Mouse (Mus musculus) left cerebral cortex, postnatal 14 days (tissue): ENCODE measurements around the gene Cdhr5. TPM values are rescaled to one million over a fixed set of nuclear protein-coding genes. Genes with fewer than 3 reads are reported as not detected.

ENCODE experiments used
- DNase-seq, 2 experiments: peaks; one replicate each; pipeline ENCODE4 v3.0.0; 2021 to 2022; ENCODE audit warnings: low spot score in 2 of 2, mixed read lengths in 1 of 2
- intact Hi-C: fragments of 180-260 bp; cut with DNase I; formaldehyde crosslinking; loops from one replicate; pipeline ENCODE4 v1.15.1; 2025
- microRNA-seq, 2 experiments: library from miRNA; unstranded; fragments of <30 nt; microRNA quantifications; one replicate each; pipeline ENCODE4 v1.2.0; 2022
- total RNA-seq, 2 experiments: library from RNA; stranded (reverse); gene quantifications; 2 replicates each; pipeline ENCODE4 v1.2.3; 2021

The Cdhr5 gene
- total RNA-seq, 2 experiments from 2014 or later = not detected

DNA sequence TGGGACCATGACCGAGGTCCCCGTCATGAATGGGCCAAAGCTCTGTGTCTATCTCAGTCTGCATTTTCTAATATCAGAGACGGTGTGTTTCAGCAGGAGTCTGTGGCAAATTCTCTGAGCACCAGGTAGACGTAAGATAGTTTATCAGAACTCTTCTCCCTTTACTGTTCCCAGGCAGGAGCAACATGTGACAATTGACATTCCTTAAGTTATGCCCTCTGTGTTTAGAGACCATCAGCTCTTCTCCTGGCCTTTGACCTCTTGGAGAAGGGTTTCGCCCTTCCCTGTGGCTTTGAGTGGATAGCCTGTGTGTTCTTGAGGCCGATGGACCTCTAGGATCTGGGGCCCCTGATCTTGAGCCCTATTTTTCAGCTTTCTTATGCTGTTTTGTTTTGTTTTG is 46.9 kb downstream of the Cdhr5 start:
- intact Hi-C loops = loop anchor here (2.0 kb wide), 1 partner anchor 133 kb away; no protein-coding TSS in a partner anchor
- DNase-seq = no peak

DNA sequence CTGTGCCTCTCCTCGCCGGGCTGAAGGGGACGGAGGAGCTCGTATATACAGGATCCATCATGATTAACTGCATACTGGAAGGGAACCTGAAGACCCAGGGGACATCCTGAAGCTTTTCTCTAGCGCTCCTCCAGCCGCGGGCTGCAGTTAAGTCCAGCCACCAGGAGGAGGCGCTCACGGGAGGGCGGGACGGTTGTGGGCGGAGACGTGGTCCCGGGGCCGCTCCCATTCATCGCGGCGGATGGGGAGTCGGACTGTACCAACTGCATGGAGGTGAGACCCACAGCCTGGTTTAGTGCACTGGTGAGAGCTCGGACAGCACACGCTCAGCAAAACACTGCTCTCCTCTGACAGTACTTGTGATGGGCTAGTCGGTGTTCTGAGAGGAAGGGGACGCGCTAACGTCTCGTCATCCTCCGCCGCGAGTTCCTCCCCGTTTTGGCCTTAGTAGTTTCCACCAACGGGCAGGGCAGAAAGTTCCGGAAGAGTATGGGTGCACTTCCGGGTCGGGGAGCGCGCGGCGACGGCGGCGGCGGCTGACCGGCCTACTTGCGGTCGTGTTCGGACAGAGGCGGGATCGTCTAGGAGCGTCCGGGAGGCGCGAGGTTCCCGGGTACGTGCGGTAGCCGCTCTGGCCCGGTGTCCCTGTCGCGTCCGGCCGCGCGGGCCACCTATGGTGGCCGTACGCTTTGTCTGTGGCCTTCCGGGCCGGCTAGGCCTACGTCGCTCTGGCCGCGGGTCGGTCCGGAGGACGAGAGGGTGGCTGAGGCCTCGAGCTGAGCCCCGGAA is 48.1 kb downstream of the Cdhr5 start, which contains the start of gene Phrf1:
Phrf1 (plus strand) TSS at position 506 of the 789 bp plus-strand sequence.
- DNase-seq = peak; percentile 91 to 94
- intact Hi-C loops = loop anchor here (2.0 kb wide), 1 partner anchor 134 kb away; no protein-coding TSS in a partner anchor

DNA sequence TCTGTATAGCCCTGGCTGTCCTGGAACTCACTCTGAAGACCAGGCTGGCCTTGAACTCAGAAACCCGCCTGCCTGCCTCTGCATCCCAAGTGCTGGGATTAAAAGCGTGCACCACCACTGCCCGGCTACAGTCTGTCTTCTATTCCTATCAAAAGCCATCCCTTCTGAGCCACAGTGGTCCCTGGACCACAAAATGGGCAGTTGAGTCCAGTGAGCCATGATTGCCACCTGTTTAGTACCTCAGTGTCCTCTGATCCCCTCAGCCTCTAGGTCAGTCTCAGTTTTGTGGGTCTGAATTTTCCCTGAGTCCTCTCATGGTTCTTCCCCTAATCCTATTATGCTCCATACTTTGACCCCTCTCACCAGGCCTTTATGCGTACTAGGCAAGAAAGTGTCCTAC is 48.8 kb downstream of the Cdhr5 start:
- DNase-seq = no peak
- intact Hi-C loops = loop anchor here (2.0 kb wide), 1 partner anchor 135 kb away; no protein-coding TSS in a partner anchor

DNA sequence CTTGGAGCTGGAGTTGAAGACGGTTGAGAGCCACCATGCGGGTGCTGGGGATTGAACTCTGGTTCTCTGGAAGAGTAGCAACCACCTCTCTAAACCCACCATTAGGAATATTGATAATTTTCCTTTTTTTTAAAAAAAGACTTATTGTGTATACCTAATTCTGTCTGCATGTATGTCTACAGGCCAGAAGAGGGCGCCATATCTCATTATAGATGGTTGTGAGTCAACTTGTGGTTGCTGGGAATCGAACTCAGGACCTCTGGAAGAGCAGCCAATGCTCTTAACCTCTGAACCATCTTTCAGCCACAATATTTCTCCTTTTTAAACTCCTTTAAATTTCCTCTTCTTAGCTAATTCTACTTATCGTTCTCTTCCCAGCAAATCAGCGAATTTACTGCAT is 50.1 kb downstream of the Cdhr5 start:
- DNase-seq = no peak
- intact Hi-C loops = no loop called here

DNA sequence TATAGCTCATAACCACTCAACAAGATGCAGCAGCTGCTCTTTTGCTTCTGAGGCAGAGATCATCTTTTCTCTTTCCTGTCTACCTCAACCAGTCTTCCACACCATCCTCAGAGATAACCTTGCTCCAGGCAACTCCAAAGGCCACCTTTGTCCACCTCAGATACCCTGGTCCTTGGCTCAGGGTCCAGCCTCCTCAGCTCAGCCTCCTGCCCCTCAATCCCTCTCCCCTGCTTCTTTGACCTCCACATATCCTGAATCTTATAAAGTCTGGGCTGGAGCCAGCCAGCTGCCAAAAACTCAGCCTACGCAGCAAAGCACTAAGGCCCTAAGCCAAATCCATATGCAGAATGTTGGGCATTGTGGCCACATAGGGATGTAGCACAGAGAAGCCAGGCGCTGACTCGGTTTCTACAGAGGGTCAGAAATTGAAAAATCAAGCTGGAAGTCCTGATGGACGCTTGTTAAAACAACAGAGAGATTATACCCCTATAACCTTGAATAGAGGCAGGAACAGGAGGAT is 53.8 kb downstream of the Cdhr5 start:
- no peak for DNase-seq
- intact Hi-C loops = no loop called here

DNA sequence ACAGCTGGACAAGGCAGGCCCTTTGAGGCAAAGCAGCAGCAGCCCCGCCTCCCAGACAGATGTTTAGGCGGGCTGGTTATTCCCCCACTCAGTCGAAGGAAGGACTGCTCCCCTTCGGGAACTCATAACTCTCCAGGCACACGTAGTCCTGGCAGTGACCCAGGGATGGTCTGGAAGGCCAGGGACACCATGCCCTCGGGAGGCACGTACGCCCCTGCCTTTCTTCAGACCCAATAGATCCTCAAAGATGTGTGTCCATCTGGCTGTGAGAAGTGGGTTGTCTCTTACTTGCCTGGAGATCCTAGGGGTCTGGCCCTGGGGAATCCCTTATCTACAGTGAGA is 54.5 kb downstream of the Cdhr5 start:
- intact Hi-C loops = no loop called here
- DNase-seq = no peak

DNA sequence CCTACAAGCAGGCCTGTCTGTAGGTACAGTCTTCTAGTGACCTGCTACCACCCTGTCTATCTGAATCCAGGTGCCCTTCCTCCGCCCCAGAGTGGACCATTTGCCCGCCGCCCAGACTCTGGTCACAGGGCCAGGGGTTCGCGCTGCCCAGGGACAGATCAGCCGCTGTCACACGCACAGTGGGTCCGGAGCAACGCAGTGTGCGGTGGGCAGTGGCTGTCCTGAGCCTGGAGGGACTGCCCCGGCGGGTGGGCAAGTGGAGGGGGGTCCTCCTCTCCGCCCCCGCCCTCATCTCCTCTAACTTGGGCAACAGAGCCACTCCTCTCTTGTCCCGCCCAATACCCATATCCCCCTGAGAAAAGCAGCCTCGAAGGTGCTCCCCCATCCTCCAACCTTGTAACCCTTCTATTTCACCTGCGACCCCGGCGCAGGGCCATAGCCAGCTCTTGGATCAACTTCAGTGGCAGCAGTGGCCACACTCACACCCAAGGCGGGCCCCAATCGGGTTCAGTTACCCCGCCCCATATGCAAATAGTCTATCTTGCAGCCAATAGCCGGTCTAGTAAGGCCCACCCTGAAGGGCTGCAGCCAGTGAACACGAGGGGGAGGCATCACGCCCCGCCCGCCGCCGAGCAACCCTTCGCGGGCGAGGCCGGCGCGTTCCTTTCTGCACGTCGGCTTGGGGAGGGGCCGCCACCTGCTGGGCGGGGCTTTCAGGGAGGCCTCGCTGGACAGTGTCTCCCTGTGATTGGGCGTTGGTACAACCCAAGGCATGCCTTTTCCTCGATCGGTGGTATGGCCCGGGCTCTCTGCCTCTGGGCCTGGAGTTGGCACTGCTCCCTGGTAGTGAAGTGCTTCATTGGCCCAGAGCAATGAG is 55.1 kb downstream of the Cdhr5 start:
- DNase-seq = peak; percentile 92 to 96
- intact Hi-C loops = no loop called here

DNA sequence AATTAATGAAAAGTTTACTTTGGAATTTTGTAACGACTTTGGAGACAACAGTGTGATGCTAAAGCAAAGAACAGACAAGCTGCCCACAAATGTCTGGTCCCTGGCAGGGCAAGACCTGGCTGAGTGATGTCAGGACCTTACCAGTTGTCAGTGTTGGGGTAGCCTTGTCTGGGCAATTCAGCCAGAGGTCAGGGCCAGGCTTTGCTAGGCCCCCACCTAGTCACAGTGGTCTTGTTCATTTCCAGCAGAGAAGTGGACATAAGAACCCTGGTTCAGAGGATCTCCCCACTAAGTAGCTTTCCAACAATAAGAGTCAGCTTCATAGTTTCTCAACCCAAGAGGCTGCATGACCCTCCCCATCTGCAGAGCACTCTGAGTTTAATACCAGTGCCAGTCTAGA is 56.2 kb downstream of the Cdhr5 start:
- DNase-seq = no peak
- intact Hi-C loops = no loop called here

DNA sequence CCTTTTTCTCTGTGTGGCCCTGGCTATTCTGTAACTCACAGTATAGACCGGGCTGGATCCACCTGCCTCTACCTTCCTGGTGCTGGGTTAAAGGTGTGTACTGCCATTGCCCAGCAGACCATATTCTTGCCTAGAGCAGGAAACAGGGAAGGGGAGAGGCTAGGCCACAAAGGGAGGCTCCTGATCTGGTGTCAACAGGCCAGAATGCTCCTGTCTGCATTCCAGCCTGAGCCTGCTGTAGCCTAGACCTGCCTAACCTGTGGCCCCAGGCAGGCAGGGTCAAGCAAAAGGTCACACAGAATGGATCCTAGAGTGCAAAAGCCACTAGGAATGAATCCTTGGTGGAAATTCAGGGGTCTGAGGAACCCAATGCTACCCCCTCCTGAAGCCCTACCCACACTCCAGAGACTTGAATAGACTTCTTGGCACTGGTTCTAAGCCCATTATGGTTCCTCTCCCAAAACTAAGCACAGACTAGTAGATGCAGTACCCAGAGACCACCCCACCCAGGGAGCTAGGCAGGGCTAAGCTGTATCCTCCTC is 57.0 kb downstream of the Cdhr5 start:
- DNase-seq = no peak
- intact Hi-C loops = no loop called here

Small RNAs within 50 kb of the gene (microRNA-seq; reads per million reads assigned to microRNA genes)
- gene Mir210 = 63.3 to 99.3 reads per million in 2 experiments

Other genes with a start within 250 kb of the Cdhr5 start
- gene Gm17387, start 247.7 kb downstream of the Cdhr5 start, total RNA-seq = not detected
- gene B4galnt4, start 215.7 kb downstream of the Cdhr5 start, total RNA-seq = 10 to 100 TPM; 92.9 to 93.9 TPM
- under 1 TPM in 1 of 2 experiments, not detected in 1; 0.55 TPM for gene Pkp3, start 198.6 kb downstream of the Cdhr5 start, total RNA-seq
- 1 to 10 TPM; 2.5 to 2.6 TPM for gene Sigirr, start 176.2 kb downstream of the Cdhr5 start, total RNA-seq
- not detected for gene Ano9, start 159.0 kb downstream of the Cdhr5 start, total RNA-seq
- 10 to 100 TPM; 52.9 to 65.6 TPM for gene Ptdss2, start 154.4 kb downstream of the Cdhr5 start, total RNA-seq
- gene Rnh1, start 103.9 kb downstream of the Cdhr5 start, total RNA-seq = 10 to 100 TPM; 25.8 to 25.9 TPM
- gene Hras, start 82.8 kb downstream of the Cdhr5 start, total RNA-seq = 100 to 1,000 TPM; 249 to 272 TPM
- 1 to 10 TPM; 3.6 to 4.5 TPM for gene Lrrc56, start 82.6 kb downstream of the Cdhr5 start, total RNA-seq
- not detected for gene Lmntd2, start 62.7 kb downstream of the Cdhr5 start, total RNA-seq
- under 1 TPM in 1 of 2 experiments, not detected in 1; 0.47 TPM for gene Rassf7, start 60.9 kb downstream of the Cdhr5 start, total RNA-seq
- gene Phrf1, start 48.0 kb downstream of the Cdhr5 start, total RNA-seq = 10 to 100 TPM; 65.9 to 66.6 TPM
- 1 to 10 TPM in 1 of 2 experiments, not detected in 1; 1.4 TPM for gene Irf7, start 10.3 kb downstream of the Cdhr5 start, total RNA-seq
- not detected for gene Sct, start 2.3 kb upstream of the Cdhr5 start, total RNA-seq
- under 1 TPM; 0.15 to 0.27 TPM for gene Drd4, start 15.2 kb upstream of the Cdhr5 start, total RNA-seq
- 100 to 1,000 TPM; 164 to 170 TPM for gene Deaf1, start 50.9 kb upstream of the Cdhr5 start, total RNA-seq
- gene Tmem80, start 51.0 kb upstream of the Cdhr5 start, total RNA-seq = 10 to 100 TPM; 23.6 to 30.6 TPM
- 1 to 10 TPM; 1.3 to 1.8 TPM for gene Eps8l2, start 62.1 kb upstream of the Cdhr5 start, total RNA-seq
- gene Taldo1, start 115.4 kb upstream of the Cdhr5 start, total RNA-seq = 100 to 1,000 TPM; 102 to 119 TPM
- gene Gatd1, start 137.3 kb upstream of the Cdhr5 start, total RNA-seq = 10 to 100 TPM; 36.0 to 42.6 TPM
- 100 to 1,000 TPM; 338 to 362 TPM for gene Cend1, start 152.7 kb upstream of the Cdhr5 start, total RNA-seq
- gene Slc25a22, start 161.1 kb upstream of the Cdhr5 start, total RNA-seq = 100 to 1,000 TPM; 331 to 339 TPM
- gene Pidd1, start 167.2 kb upstream of the Cdhr5 start, total RNA-seq = 1 to 10 TPM; 1.2 to 2.4 TPM
- 100 to 1,000 TPM; 572 to 599 TPM for gene Rplp2, start 170.6 kb upstream of the Cdhr5 start, total RNA-seq
- 10 to 100 TPM; 22.9 to 28.8 TPM for gene Pnpla2, start 178.4 kb upstream of the Cdhr5 start, total RNA-seq
- gene Cracr2b, start 184.3 kb upstream of the Cdhr5 start, total RNA-seq = 1 to 10 TPM; 5.3 to 5.6 TPM
- 10 to 100 TPM; 27.5 to 33.8 TPM for gene Cd151, start 190.6 kb upstream of the Cdhr5 start, total RNA-seq
- 10 to 100 TPM; 43.8 to 44.4 TPM for gene Polr2l, start 198.3 kb upstream of the Cdhr5 start, total RNA-seq
- gene Tspan4, start 198.5 kb upstream of the Cdhr5 start, total RNA-seq = 10 to 100 TPM; 23.2 to 23.7 TPM